Mouse (Mus musculus) midbrain, embryonic 11.5 days (tissue): ENCODE measurements around the gene Col6a6. TPM values are rescaled to one million over a fixed set of nuclear protein-coding genes. Genes with fewer than 3 reads are reported as not detected.

Experiments used
- ATAC-seq: fragments of 200-750 bp; cut with Nextera tagmentation; 2 replicates; pipeline ENCODE4 v1.8.0; 2017; ENCODE audit warnings: moderate TSS enrichment, moderate library complexity; ENCODE audit not compliant: low FRiP score
- DNase-seq: peaks from one replicate; pipeline ENCODE4 v3.0.0; 2015; ENCODE audit warnings: low spot score; ENCODE audit errors: missing footprints
- H3K27ac ChIP-seq: fragments of 300-500 bp; sonication (generic); 2 replicates; pipeline ENCODE4 v1.5.1; 2014; ENCODE audit warnings: low read depth, low read length
- H3K27me3 ChIP-seq: fragments of 300-500 bp; sonication (generic); 2 replicates; pipeline ENCODE4 v1.6.1; 2014; ENCODE audit warnings: mild to moderate bottlenecking, low read length, moderate library complexity, mixed read lengths; ENCODE audit not compliant: control insufficient read depth, insufficient read depth
- H3K36me3 ChIP-seq: fragments of 300-500 bp; sonication (generic); 2 replicates; pipeline ENCODE4 v1.6.1; 2014; ENCODE audit warnings: mild to moderate bottlenecking, low read length, moderate library complexity, mixed read lengths; ENCODE audit not compliant: control insufficient read depth, insufficient read depth
- H3K4me1 ChIP-seq: fragments of 300-500 bp; sonication (generic); 2 replicates; pipeline ENCODE4 v1.6.1; 2014; ENCODE audit warnings: low read length; ENCODE audit not compliant: control insufficient read depth, insufficient read depth
- H3K4me2 ChIP-seq: fragments of 300-500 bp; sonication (generic); 2 replicates; pipeline ENCODE4 v1.6.1; 2014; ENCODE audit warnings: mild to moderate bottlenecking, moderate library complexity
- H3K4me3 ChIP-seq: fragments of 300-500 bp; sonication (generic); 2 replicates; pipeline ENCODE4 v1.5.1; 2014; ENCODE audit warnings: low read depth, low read length
- H3K9ac ChIP-seq: fragments of 300-500 bp; sonication (generic); 2 replicates; pipeline ENCODE4 v1.6.1; 2014; ENCODE audit warnings: low read length
- H3K9me3 ChIP-seq: fragments of 300-500 bp; sonication (generic); 2 replicates; pipeline ENCODE4 v1.6.1; 2016; ENCODE audit warnings: low read length; ENCODE audit not compliant: control insufficient read depth
- WGBS: fragments of 180-500 bp; shearing (Covaris S2); extraction: QIAGEN DNeasy Blood & Tissue Kit; methylation state at CpG from one replicate; pipeline ENCODE4 v1.1.7; 2014; 5-methylcytosine and 5-hydroxymethylcytosine counted together
- polyA plus RNA-seq: library from polyadenylated mRNA; unstranded; fragments of >200 nt; fragmentation: Nextera tagmentation; extraction: Ambion mirVana; gene quantifications from 2 replicates; pipeline ENCODE4 v1.2.1, GENCODE M21; 2014

Gene Col6a6
- polyA plus RNA-seq, 1 experiment from 2014 or later: 0.14 TPM

GRCm38 (mm10) chr9:105704226-105704932 lies 123.6 kb downstream of the Col6a6 start:
- ATAC-seq: no peak
- Histone ChIP-seq H3K36me3 (no peaks in the 10 kb centered on the region), H3K27me3 (no peaks in the 10 kb centered on the region), H3K27ac (no peak overlapping the region), H3K4me3 (no peak overlapping the region), H3K4me1 (no peaks in the 10 kb centered on the region), H3K4me2 (no peak overlapping the region), H3K9ac (no peak overlapping the region), H3K9me3 (no peaks in the 10 kb centered on the region)
- no peak for DNase-seq
- 88% methylated on average over 16 of the region's 16 CpGs for WGBS

GRCm38 (mm10) chr9:105701966-105702365 lies 126.0 kb downstream of the Col6a6 start:
- Histone ChIP-seq H3K36me3 (no peaks in the 10 kb centered on the region), H3K27me3 (no peaks in the 10 kb centered on the region), H3K4me2 (no peak overlapping the region), H3K9me3 (no peaks in the 10 kb centered on the region), H3K9ac (no peak overlapping the region), H3K27ac (no peak overlapping the region), H3K4me1 (no peaks in the 10 kb centered on the region), H3K4me3 (no peak overlapping the region)
- no peak for ATAC-seq
- WGBS: 85% methylated on average over 9 of the region's 9 CpGs
- DNase-seq: no peak

- WGBS: 92% methylated on average over 6 of the region's 6 CpGs
- H3K36me3 ChIP-seq: no peaks in the 10 kb centered on the region
- no peak for ATAC-seq
Observed at GRCm38 (mm10) chr9:105700702-105701101, 127.3 kb downstream of the Col6a6 start.

GRCm38 (mm10) chr9:105697764-105698396 lies 130.1 kb downstream of the Col6a6 start:
- Histone ChIP-seq H3K9ac (no peak overlapping the region), H3K4me3 (no peak overlapping the region), H3K27me3 (no peaks in the 10 kb centered on the region), H3K4me2 (no peak overlapping the region), H3K4me1 (no peaks in the 10 kb centered on the region), H3K9me3 (no peaks in the 10 kb centered on the region), H3K36me3 (no peaks in the 10 kb centered on the region), H3K27ac (no peak overlapping the region)
- 78% methylated on average over 9 of the region's 9 CpGs for WGBS
- DNase-seq (no peak), ATAC-seq (no peak)

More at GRCm38 (mm10) chr9:105700702-105701101, 127.3 kb downstream of the Col6a6 start:
- Histone ChIP-seq H3K4me1 (no peaks in the 10 kb centered on the region), H3K9me3 (no peaks in the 10 kb centered on the region), H3K9ac (no peak overlapping the region), H3K27ac (no peak overlapping the region), H3K4me2 (no peak overlapping the region), H3K4me3 (no peak overlapping the region), H3K27me3 (no peaks in the 10 kb centered on the region)
- DNase-seq: no peak

- ATAC-seq (no peak), DNase-seq (no peak)
- Histone ChIP-seq H3K4me2 (no peak overlapping the region), H3K36me3 (no peaks in the 10 kb centered on the region), H3K9me3 (no peaks in the 10 kb centered on the region), H3K4me3 (no peak overlapping the region), H3K27ac (no peak overlapping the region), H3K4me1 (no peaks in the 10 kb centered on the region), H3K27me3 (no peaks in the 10 kb centered on the region), H3K9ac (no peak overlapping the region)
- WGBS: 90% methylated on average over 7 of the region's 7 CpGs
Observed at GRCm38 (mm10) chr9:105696818-105697564, 131.0 kb downstream of the Col6a6 start.

- H3K9ac ChIP-seq: no peak overlapping the region
- no peaks in the 10 kb centered on the region for H3K4me1 ChIP-seq
- no peaks in the 10 kb centered on the region for H3K36me3 ChIP-seq
- no peak overlapping the region for H3K27ac ChIP-seq
- no peak overlapping the region for H3K4me2 ChIP-seq
- DNase-seq: peak; percentile 96
- 7% methylated on average over 5 of the region's 5 CpGs for WGBS
- no peak overlapping the region for H3K4me3 ChIP-seq
- no peaks in the 10 kb centered on the region for H3K9me3 ChIP-seq
- peak; percentile 44; the same call in 1 of the 2 replicates for ATAC-seq
- no peaks in the 10 kb centered on the region for H3K27me3 ChIP-seq
Observed at GRCm38 (mm10) chr9:105693854-105694253, 134.1 kb downstream of the Col6a6 start.

GRCm38 (mm10) chr9:105693056-105693455 lies 134.9 kb downstream of the Col6a6 start:
- Histone ChIP-seq H3K4me3 (no peak overlapping the region), H3K9ac (no peak overlapping the region), H3K27me3 (no peaks in the 10 kb centered on the region), H3K4me2 (no peak overlapping the region), H3K9me3 (no peaks in the 10 kb centered on the region), H3K4me1 (no peaks in the 10 kb centered on the region), H3K36me3 (0 out of 2 replicates have a peak, but pooled peaks cover 2% of the 10 kb centered on the region), H3K27ac (no peak overlapping the region)
- WGBS: 85% methylated on average over 9 of the region's 9 CpGs
- no peak for DNase-seq
- no peak for ATAC-seq

GRCm38 (mm10) chr9:105692472-105692871 lies 135.5 kb downstream of the Col6a6 start:
- Histone ChIP-seq H3K36me3 (0 out of 2 replicates have a peak, but pooled peaks cover 2% of the 10 kb centered on the region), H3K9me3 (no peaks in the 10 kb centered on the region), H3K9ac (no peak overlapping the region), H3K4me3 (no peak overlapping the region), H3K4me2 (no peak overlapping the region), H3K27me3 (no peaks in the 10 kb centered on the region), H3K27ac (no peak overlapping the region), H3K4me1 (no peaks in the 10 kb centered on the region)
- no peak for ATAC-seq
- DNase-seq: no peak
- WGBS: 93% methylated on average over 14 of the region's 14 CpGs

- ATAC-seq (no peak), DNase-seq (no peak)
- Histone ChIP-seq H3K36me3 (peaks cover 9% of the 10 kb centered on the region; the same call in 1 of the 2 replicates), H3K27ac (no peak overlapping the region), H3K4me2 (no peak overlapping the region), H3K9me3 (no peaks in the 10 kb centered on the region), H3K27me3 (no peaks in the 10 kb centered on the region), H3K4me1 (no peaks in the 10 kb centered on the region), H3K9ac (no peak overlapping the region), H3K4me3 (no peak overlapping the region)
- WGBS: 49% methylated on average over 7 of the region's 7 CpGs
Observed at GRCm38 (mm10) chr9:105689485-105689884, 138.5 kb downstream of the Col6a6 start.
